Mouse (Mus musculus) heart, adult 10 weeks (tissue): ENCODE measurements around the gene Spire2. TPM values are rescaled to one million over a fixed set of nuclear protein-coding genes. Genes with fewer than 3 reads are reported as not detected.

Experiments used
- polyA plus RNA-seq: library from polyadenylated mRNA; stranded (reverse); fragments of 350-450 nt; fragmentation: Illumina TruSeq; extraction: RNeasy Lipid Tissue Mini Kit (QIAGEN cat#74804); gene quantifications from one replicate; pipeline ENCODE4 v1.2.3, GENCODE M21; 2014; ENCODE audit warnings: low read depth, low replicate concordance

The Spire2 gene
- polyA plus RNA-seq = not detected

DNA sequence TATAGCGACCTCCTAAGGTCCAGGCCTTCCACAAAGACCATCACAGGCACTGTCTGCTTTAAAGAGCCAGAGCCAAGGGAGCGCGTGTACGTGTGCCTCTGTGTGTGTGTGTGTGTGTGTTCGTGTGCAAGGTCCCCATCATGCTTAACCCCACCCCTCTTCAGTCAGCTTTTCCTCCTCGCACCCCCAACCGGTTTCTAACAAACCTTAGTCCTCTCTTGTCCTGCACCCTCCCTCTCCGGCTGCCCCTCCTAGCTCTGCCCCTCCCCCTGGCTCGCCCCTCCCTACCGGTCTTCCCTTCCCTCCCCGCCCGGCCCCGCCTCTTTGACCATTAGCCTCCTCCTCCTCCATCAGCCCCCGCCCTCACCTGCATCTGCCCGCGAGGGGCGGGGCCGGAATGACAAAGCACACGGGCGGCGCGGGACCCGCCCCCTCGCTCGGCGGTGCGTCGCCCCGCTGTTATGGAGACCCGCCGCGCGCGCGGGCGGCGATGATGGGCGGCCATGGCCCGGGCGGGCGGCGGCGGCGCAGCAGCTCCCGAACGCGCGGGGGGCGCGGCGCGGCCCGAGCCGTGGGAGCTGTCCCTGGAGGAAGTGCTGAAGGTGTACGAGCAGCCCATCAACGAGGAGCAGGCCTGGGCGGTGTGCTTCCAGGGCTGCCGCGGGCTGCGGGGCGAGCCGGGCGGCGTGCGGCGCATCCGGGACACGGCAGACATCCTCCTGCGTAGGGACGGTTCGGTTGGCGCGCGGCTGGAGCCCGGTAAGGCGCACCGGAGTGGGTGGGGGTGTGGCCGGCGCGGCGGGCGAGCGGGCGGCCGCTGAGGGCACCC lies at the start of gene Spire2:
Gene Spire2 (plus strand): TSS at position 452 of the 829 bp plus-strand sequence.

GRCm38 (mm10) chr8:123318467-123318911 lies 14.0 kb upstream of the Spire2 start, which contains the start of gene Fanca:
Gene Fanca (minus strand): TSS chr8:123318576.

DNA sequence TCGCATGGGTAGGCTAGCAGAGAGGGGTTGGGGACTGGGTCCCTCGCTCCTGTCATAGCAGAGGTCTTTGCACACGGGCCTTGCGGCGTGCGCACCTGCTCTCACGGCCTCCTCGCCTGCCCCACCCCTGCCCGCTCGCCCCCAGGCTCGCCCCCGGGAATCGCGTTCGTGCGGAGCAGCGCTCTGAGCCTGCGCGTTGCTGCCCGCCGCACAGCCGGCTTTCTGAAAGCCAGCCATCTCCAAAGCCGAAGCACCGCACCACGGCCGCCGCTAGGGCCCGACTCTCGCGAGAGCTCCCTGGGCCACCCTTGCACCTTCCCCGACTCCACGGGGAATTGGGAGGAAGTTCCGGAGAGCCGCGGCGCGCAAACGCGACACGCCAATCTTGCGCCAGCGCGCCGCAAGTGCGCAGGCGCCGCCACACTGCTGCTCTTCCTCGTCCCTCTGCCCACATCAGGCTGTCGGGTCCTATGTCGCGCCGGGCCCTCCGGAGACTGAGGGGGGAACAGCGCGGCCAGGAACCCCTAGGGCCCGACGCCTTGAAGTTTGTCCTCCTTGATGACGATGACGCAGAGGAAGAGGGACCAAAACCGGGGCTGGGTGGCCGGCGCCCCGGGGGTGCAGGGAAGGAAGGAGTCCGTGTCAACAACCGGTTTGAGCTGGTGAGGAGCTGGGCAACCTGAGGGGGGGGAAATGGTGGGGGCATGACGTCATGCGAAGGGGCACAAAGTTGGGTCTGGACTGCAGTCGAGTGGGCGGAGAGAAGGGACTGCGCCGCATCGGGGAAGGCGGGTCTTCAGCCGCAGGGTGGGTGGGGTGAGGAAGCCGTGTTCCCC lies 41.1 kb downstream of the Spire2 start, which contains the start of gene Tcf25:
Gene Tcf25 (plus strand): TSS at position 351 of the 836 bp plus-strand sequence.

GRCm38 (mm10) chr8:123406786-123407185 lies 74.3 kb downstream of the Spire2 start, which contains the start of gene Mc1r:
Gene Mc1r (plus strand): TSS chr8:123407107.

GRCm38 (mm10) chr8:123411246-123411645 lies 78.7 kb downstream of the Spire2 start, which contains the start of gene Tubb3:
Gene Tubb3 (plus strand): TSS chr8:123411424.

Other genes starting within 250 kb of the Spire2 start
- gene Rpl13, start 230.4 kb upstream of the Spire2 start, polyA plus RNA-seq = 652 TPM
- 0.76 TPM for gene Cpne7, start 215.3 kb upstream of the Spire2 start, polyA plus RNA-seq
- gene Sult5a1, start 174.4 kb upstream of the Spire2 start, polyA plus RNA-seq = 0.10 TPM
- gene Dpep1, start 146.5 kb upstream of the Spire2 start, polyA plus RNA-seq = 50.5 TPM
- gene Chmp1a, start 120.0 kb upstream of the Spire2 start, polyA plus RNA-seq = 67.3 TPM
- 30.4 TPM for gene Spata33, start 119.9 kb upstream of the Spire2 start, polyA plus RNA-seq
- gene Cdk10, start 107.9 kb upstream of the Spire2 start, polyA plus RNA-seq = 32.9 TPM
- 4.2 TPM for gene Spata2l, start 96.5 kb upstream of the Spire2 start, polyA plus RNA-seq
- gene Zfp276, start 78.5 kb upstream of the Spire2 start, polyA plus RNA-seq = 15.2 TPM
- gene Vps9d1, start 78.4 kb upstream of the Spire2 start, polyA plus RNA-seq = 19.4 TPM
- 3.1 TPM for gene Fanca, start 14.1 kb upstream of the Spire2 start, polyA plus RNA-seq
- 164 TPM for gene Tcf25, start 41.0 kb downstream of the Spire2 start, polyA plus RNA-seq
- not detected for gene Mc1r, start 74.4 kb downstream of the Spire2 start, polyA plus RNA-seq
- 1.1 TPM for gene Tubb3, start 78.7 kb downstream of the Spire2 start, polyA plus RNA-seq
- 50.7 TPM for gene Def8, start 90.8 kb downstream of the Spire2 start, polyA plus RNA-seq
- 36.9 TPM for gene Afg3l1, start 145.2 kb downstream of the Spire2 start, polyA plus RNA-seq
- not detected for gene Dbndd1, start 182.8 kb downstream of the Spire2 start, polyA plus RNA-seq
- 6.7 TPM for gene Gas8, start 186.1 kb downstream of the Spire2 start, polyA plus RNA-seq